Mouse (Mus musculus): ENCODE measurements around the gene Slc6a6. TPM values are rescaled to one million over a fixed set of nuclear protein-coding genes. Genes with fewer than 3 reads are reported as not detected.

The Slc6a6 gene
- polyA plus RNA-seq, 1 experiment from 2014 or later = 47.7 TPM

DNA sequence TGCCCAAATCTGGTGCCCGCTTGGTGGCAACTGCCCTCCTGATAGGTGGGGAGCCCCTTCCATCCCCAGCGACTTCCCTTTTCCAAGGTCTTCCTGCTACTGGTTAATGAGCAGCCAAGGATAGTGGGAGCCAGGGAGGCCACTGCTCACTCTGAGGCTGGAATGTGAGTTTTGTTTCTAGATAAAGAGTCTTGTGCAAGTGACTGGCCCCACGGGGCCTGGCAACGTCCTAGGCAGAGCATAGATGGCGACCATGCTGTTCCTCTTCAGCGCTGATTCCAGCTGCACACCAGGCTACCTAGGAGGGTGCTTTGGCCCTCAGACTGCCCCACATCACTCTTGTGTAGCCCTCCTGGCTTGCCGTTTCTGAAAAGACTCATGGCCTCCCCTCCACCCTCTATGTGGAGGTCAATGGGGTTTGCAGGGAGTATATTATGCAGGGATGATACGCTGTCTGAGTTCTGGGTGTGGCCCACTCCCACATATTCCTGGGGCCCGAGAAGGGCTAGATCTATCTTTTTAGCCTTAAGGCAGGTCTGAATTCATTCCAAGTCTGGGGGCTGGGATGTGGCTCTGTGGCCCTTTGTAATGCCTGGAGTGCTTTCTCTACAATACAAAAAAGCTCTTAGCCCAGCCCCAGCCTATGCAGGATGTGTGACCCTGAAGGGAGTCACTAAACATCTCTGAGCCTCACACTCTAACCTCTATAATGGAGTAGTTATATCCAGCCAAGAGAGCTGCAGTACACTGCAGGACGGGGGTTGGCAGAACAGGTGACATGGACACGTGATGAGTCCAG lies 17.2 kb downstream of the Slc6a6 start:
- H3K4me3 ChIP-seq (ENCODE audit: low read depth, low read length) = no peak overlapping the region
- WGBS = 80% methylated on average over 11 of the region's 11 CpGs
- no peak overlapping the region for H3K9ac ChIP-seq (ENCODE audit: low read length)
- no peaks in the 10 kb centered on the region for H3K9me3 ChIP-seq (ENCODE audit: control insufficient read depth, low read length)
- ATAC-seq (ENCODE audit: insufficient read depth, low FRiP score, low TSS enrichment) (no peak), DNase-seq (ENCODE audit: low spot score) (no peak)
- H3K27me3 ChIP-seq (ENCODE audit: control insufficient read depth, insufficient read depth, low read length) = no peaks in the 10 kb centered on the region
- no peaks in the 10 kb centered on the region for H3K4me1 ChIP-seq (ENCODE audit: control insufficient read depth, insufficient read depth, low read length)
- no peak overlapping the region for H3K4me2 ChIP-seq (ENCODE audit: low read depth)
- no peak overlapping the region for H3K27ac ChIP-seq (ENCODE audit: low read depth, low read length)
- peaks cover 2% of the 10 kb centered on the region; the same call in 1 of the 2 replicates for H3K36me3 ChIP-seq (ENCODE audit: control insufficient read depth, insufficient read depth, low read length)

DNA sequence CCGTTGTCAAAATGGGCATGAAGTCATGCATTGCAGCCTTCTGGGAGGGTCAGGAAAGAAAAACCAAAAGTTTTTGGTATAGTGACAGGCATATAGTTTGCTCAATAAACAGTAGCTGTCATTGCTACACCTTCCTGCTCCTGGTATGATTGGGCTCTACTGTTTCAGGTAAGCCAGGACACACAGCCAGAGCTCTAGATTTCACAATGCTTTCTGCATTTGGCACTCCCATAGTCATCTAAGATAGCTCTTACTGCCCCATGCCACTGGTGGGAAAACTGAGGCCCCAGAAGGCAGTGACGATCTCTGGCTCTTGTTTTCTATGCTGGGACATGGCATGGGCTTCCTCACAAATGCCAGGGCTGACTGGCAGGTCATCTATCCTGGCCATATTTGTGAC lies 19.6 kb downstream of the Slc6a6 start:
- DNase-seq (ENCODE audit: low spot score) (no peak), ATAC-seq (ENCODE audit: insufficient read depth, low FRiP score, low TSS enrichment) (no peak)
- Histone ChIP-seq H3K4me3 (ENCODE audit: low read depth, low read length) (no peak overlapping the region), H3K36me3 (ENCODE audit: control insufficient read depth, insufficient read depth, low read length) (peaks cover 2% of the 10 kb centered on the region; the same call in 1 of the 2 replicates), H3K27me3 (ENCODE audit: control insufficient read depth, insufficient read depth, low read length) (no peaks in the 10 kb centered on the region), H3K9ac (ENCODE audit: low read length) (no peak overlapping the region), H3K4me1 (ENCODE audit: control insufficient read depth, insufficient read depth, low read length) (no peaks in the 10 kb centered on the region), H3K27ac (ENCODE audit: low read depth, low read length) (no peak overlapping the region), H3K4me2 (ENCODE audit: low read depth) (no peak overlapping the region), H3K9me3 (ENCODE audit: control insufficient read depth, low read length) (no peaks in the 10 kb centered on the region)
- WGBS = 88% methylated on average over 2 of the region's 2 CpGs

DNA sequence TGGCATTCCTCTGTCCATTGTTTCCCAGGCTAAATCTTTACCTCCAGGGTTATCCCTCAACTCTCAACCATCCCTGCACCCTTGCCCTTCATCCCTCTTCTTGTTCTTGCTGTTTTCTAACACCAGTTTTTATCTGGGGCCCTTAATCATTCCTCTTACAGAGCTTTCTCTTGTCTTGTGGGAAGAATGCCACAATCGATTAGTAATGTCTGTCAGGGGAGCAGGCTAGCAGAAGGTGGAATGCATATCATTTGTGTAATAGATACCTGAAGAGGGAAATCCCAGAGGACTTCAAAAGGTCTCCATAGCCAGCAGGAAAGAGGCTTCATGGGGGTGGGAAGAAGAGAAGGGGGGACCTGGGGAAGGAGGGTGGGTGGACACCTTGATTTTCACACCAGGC lies 20.6 kb downstream of the Slc6a6 start:
- no peak for ATAC-seq (ENCODE audit: insufficient read depth, low FRiP score, low TSS enrichment)
- H3K36me3 ChIP-seq (ENCODE audit: control insufficient read depth, insufficient read depth, low read length) = peaks cover 2% of the 10 kb centered on the region; the same call in 1 of the 2 replicates
- WGBS = 88% methylated on average over 1 of the region's 1 CpGs

DNA sequence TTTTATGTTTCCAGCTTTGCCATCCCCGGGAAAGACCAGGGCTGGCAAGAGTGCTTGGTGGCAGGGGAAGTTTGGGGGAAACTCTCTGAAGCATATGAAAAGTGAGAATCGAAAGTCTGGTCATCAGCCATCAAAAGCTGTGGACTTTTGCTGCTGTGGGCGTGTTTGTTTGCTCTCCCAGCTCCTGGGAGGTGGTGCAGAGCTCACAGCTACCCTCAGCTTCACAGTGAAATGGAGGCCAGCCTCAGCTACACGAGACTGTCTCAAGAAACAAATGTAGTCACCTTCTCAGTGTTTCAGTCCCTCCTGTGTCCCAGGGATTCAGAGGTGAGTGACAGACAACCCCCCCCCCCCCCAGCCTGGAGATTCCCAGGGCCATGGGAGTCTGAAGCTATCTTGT lies 21.8 kb downstream of the Slc6a6 start:
- H3K27me3 ChIP-seq (ENCODE audit: control insufficient read depth, insufficient read depth, low read length) = no peaks in the 10 kb centered on the region
- DNase-seq (ENCODE audit: low spot score) (no peak), ATAC-seq (ENCODE audit: insufficient read depth, low FRiP score, low TSS enrichment) (no peak)
- H3K4me3 ChIP-seq (ENCODE audit: low read depth, low read length) = no peak overlapping the region
- H3K9ac ChIP-seq (ENCODE audit: low read length) = no peak overlapping the region
- no peaks in the 10 kb centered on the region for H3K4me1 ChIP-seq (ENCODE audit: control insufficient read depth, insufficient read depth, low read length)
- no peak overlapping the region for H3K27ac ChIP-seq (ENCODE audit: low read depth, low read length)
- H3K4me2 ChIP-seq (ENCODE audit: low read depth) = no peak overlapping the region
- H3K36me3 ChIP-seq (ENCODE audit: control insufficient read depth, insufficient read depth, low read length) = peaks cover 2% of the 10 kb centered on the region; the same call in 1 of the 2 replicates
- H3K9me3 ChIP-seq (ENCODE audit: control insufficient read depth, low read length) = no peaks in the 10 kb centered on the region
- 73% methylated on average over 4 of the region's 4 CpGs for WGBS

More for the DNA sequence above, 20.6 kb downstream of the Slc6a6 start:
- Histone ChIP-seq H3K9me3 (ENCODE audit: control insufficient read depth, low read length) (no peaks in the 10 kb centered on the region), H3K9ac (ENCODE audit: low read length) (no peak overlapping the region), H3K4me1 (ENCODE audit: control insufficient read depth, insufficient read depth, low read length) (no peaks in the 10 kb centered on the region), H3K4me3 (ENCODE audit: low read depth, low read length) (no peak overlapping the region), H3K27me3 (ENCODE audit: control insufficient read depth, insufficient read depth, low read length) (no peaks in the 10 kb centered on the region), H3K27ac (ENCODE audit: low read depth, low read length) (no peak overlapping the region), H3K4me2 (ENCODE audit: low read depth) (no peak overlapping the region)
- no peak for DNase-seq (ENCODE audit: low spot score)

DNA sequence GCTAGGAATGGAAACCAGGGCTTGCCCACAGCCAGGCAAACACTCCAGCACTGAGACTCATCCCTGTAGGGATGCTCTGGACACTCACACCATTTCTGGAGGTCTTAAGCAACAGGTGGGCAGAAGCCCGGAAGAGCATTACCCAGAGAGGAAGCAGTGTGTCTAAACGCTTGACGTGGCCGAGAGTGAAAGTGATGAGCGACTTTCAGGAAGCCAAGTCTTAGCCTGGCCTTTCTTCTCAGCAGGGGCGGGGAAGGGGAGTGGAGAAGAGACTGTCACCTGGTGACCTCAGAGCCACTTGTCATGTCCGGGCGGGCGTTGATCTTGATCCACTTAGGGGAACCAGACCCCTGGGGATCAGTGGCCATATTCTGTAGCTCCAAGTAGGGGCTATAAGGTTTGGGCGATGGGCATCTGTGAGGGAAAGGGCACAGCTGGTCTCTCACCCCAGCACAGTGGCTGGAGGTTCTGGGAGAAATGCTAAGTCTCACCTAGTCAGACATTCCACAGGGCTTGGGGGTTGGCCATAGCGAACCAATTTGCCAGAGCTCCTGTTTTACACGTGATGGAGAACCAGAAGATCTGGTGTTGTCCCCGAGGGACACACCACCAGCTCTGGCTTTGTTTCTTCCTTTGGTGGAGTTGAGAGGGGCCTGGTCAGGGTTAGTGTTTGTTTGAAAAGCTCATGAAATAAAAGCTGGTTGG lies 22.4 kb downstream of the Slc6a6 start:
- H3K4me2 ChIP-seq (ENCODE audit: low read depth) = no peak overlapping the region
- no peak overlapping the region for H3K9ac ChIP-seq (ENCODE audit: low read length)
- H3K4me3 ChIP-seq (ENCODE audit: low read depth, low read length) = no peak overlapping the region
- 68% methylated on average over 13 of the region's 13 CpGs for WGBS
- no peaks in the 10 kb centered on the region for H3K9me3 ChIP-seq (ENCODE audit: control insufficient read depth, low read length)
- H3K27me3 ChIP-seq (ENCODE audit: control insufficient read depth, insufficient read depth, low read length) = no peaks in the 10 kb centered on the region
- ATAC-seq (ENCODE audit: insufficient read depth, low FRiP score, low TSS enrichment) = no peak
- peaks cover 2% of the 10 kb centered on the region; the same call in 1 of the 2 replicates for H3K4me1 ChIP-seq (ENCODE audit: control insufficient read depth, insufficient read depth, low read length)
- peaks cover 2% of the 10 kb centered on the region; the same call in 1 of the 2 replicates for H3K36me3 ChIP-seq (ENCODE audit: control insufficient read depth, insufficient read depth, low read length)
- no peak overlapping the region for H3K27ac ChIP-seq (ENCODE audit: low read depth, low read length)
- DNase-seq (ENCODE audit: low spot score) = no peak

DNA sequence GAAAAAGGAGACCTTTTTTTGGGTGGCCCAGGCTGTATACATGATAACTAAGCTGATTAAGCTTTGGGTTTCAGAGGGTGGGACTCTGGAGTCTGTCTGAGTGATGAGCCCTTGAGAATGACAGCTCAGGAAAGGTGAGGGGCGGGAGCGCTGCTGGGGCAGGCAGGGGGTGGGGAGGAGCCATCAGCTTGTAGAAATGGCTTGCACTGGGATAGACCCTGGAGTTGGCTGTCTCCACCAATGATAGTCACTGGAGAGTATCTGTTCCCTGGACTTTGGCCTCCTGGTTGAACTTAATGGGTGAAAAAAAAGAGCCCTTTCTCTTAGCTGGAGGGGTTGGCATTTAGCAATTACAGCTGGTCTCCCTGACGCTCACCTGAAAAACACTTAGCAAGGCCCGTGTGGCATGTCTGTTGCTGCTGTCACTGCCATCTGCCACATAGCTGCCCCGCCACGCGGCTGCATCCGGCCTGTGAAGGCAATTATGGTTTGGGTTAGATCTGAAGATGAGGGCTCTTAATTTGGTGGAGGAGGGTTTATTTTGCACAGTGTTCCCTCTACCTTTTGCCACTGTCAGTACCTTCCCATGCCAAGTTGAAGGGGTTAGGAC lies 23.5 kb downstream of the Slc6a6 start:
- Histone ChIP-seq H3K4me3 (ENCODE audit: low read depth, low read length) (no peak overlapping the region), H3K9ac (ENCODE audit: low read length) (no peak overlapping the region), H3K27ac (ENCODE audit: low read depth, low read length) (no peak overlapping the region), H3K27me3 (ENCODE audit: control insufficient read depth, insufficient read depth, low read length) (no peaks in the 10 kb centered on the region), H3K36me3 (ENCODE audit: control insufficient read depth, insufficient read depth, low read length) (peaks cover 2% of the 10 kb centered on the region; the same call in 1 of the 2 replicates), H3K4me2 (ENCODE audit: low read depth) (no peak overlapping the region), H3K9me3 (ENCODE audit: control insufficient read depth, low read length) (no peaks in the 10 kb centered on the region), H3K4me1 (ENCODE audit: control insufficient read depth, insufficient read depth, low read length) (peaks cover 12% of the 10 kb centered on the region)
- ATAC-seq (ENCODE audit: insufficient read depth, low FRiP score, low TSS enrichment) (no peak), DNase-seq (ENCODE audit: low spot score) (no peak)
- WGBS = 90% methylated on average over 8 of the region's 8 CpGs

DNA sequence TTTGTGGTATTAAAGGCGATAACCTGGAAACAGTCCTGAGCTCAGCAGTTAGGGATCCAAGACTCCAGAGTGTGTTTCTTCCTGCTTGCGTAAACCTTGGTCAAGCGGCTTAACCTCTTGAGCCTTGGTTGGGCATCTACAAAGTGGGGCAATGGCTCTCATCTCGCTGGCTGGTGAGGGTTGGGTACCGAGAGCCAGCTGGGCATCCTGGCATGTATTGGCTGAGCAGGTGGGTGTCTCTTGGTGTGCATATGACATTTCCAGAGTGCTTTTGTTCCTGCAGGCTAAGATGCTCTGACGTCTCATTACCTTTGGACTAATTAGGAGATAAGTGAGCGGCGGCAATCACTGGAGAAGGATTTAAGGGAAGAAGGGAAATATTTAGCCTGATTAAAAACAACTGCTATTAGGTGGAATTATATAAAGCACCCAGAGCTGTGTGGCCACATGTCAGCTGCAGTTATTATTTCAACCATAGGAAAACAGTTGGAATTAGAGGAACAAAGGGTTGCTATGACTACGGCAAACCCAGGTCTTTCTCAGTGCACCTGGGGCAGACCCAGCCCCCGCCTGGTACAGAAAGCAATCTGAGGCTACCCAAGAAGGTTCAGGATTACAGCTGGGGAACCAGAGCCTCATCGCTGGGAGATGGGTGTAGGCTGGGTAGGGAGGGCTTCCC lies 24.2 kb downstream of the Slc6a6 start:
- H3K9ac ChIP-seq (ENCODE audit: low read length) = no peak overlapping the region
- peaks cover 2% of the 10 kb centered on the region; the same call in 1 of the 2 replicates for H3K36me3 ChIP-seq (ENCODE audit: control insufficient read depth, insufficient read depth, low read length)
- H3K27me3 ChIP-seq (ENCODE audit: control insufficient read depth, insufficient read depth, low read length) = no peaks in the 10 kb centered on the region
- H3K4me1 ChIP-seq (ENCODE audit: control insufficient read depth, insufficient read depth, low read length) = peaks cover 18% of the 10 kb centered on the region
- H3K27ac ChIP-seq (ENCODE audit: low read depth, low read length) = no peak overlapping the region
- no peak for DNase-seq (ENCODE audit: low spot score)
- no peak for ATAC-seq (ENCODE audit: insufficient read depth, low FRiP score, low TSS enrichment)
- H3K9me3 ChIP-seq (ENCODE audit: control insufficient read depth, low read length) = no peaks in the 10 kb centered on the region
- H3K4me2 ChIP-seq (ENCODE audit: low read depth) = no peak overlapping the region
- WGBS = 94% methylated on average over 11 of the region's 11 CpGs
- no peak overlapping the region for H3K4me3 ChIP-seq (ENCODE audit: low read depth, low read length)

GRCm38 (mm10) chr6:91708919-91709318 lies 25.1 kb downstream of the Slc6a6 start:
- no peak overlapping the region for H3K9ac ChIP-seq (ENCODE audit: low read length)
- no peaks in the 10 kb centered on the region for H3K9me3 ChIP-seq (ENCODE audit: control insufficient read depth, low read length)
- WGBS = 73% methylated on average over 2 of the region's 2 CpGs
- H3K4me1 ChIP-seq (ENCODE audit: control insufficient read depth, insufficient read depth, low read length) = peaks cover 27% of the 10 kb centered on the region
- no peak overlapping the region for H3K27ac ChIP-seq (ENCODE audit: low read depth, low read length)
- H3K36me3 ChIP-seq (ENCODE audit: control insufficient read depth, insufficient read depth, low read length) = peaks cover 2% of the 10 kb centered on the region; the same call in 1 of the 2 replicates
- DNase-seq (ENCODE audit: low spot score) (no peak), ATAC-seq (ENCODE audit: insufficient read depth, low FRiP score, low TSS enrichment) (no peak)
- H3K4me3 ChIP-seq (ENCODE audit: low read depth, low read length) = no peak overlapping the region
- H3K4me2 ChIP-seq (ENCODE audit: low read depth) = no peak overlapping the region
- H3K27me3 ChIP-seq (ENCODE audit: control insufficient read depth, insufficient read depth, low read length) = no peaks in the 10 kb centered on the region

All from neural tube, embryonic 11.5 days (tissue).